Mouse (Mus musculus): ENCODE data around the gene Ndel1.

Gene Ndel1

DNA sequence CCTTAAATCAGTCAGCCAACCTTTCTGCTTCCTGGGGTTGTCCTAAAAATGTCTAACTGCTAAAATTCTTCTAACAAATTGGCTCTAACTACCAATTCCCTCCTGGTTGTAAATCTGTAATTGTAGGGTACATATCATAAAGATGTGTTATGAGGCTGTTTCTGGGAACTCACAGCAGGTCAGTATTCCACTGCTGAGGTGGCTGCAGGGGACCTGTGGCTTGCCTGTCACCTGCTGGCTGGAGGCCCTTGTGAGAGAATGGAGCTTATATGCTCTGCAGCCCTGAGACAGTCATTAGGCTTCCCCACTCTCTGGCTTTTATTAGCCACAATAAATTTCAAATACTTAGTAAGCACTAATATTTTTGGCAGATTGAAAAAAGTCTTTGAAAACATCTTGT is 92.8 kb downstream of the Ndel1 start:
- no peak for DNase-seq (ENCODE audit: low spot score in 2 of 2)

DNA sequence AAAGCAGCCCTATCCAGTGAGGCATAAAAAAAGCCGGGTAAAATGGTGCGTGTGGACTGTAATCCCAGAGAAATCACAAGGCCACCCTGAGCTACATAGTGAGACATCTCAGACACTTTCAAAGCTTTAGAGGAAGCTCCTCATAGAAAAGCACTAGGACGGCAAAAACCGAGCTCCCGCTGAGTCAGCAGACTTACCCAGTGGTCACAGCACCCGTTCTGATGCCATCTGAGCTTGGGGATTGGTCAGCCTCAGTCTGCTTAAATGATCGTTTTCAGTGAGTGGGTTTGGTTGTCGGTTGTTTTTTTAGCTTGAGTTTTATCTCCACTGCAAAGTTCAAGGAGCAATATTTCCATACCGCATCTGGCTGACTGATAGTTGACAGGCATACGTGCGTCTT is 93.7 kb downstream of the Ndel1 start:
- no peak for DNase-seq (ENCODE audit: low spot score in 2 of 2)

DNA sequence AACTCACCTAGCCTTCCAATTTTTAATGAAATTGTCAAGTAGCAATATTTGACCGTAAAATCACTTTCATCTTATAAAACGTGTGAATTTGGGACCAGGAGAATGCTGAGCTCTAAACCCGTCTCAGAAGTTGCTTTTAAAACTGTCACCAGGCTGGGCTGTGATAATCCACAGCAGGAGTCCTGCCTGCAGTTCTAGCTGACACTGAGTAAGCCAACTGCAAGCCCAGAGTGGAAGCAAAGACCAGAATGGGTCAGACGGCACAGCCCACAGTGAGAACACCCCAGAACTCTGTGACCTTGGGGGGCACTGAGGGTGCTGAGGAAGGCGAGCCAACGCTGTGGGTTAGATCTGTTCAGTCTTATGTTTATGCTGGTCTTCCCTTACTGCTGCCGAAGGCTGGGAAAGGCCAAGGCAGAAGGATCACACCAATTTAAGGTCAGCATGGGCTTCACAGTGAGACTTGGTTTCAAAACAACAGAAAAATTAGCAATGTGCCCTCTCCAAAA is 95.5 kb downstream of the Ndel1 start:
- no peak for DNase-seq (ENCODE audit: low spot score in 2 of 2)
